27 mouse cellular contexts compared by ENCODE assay signal in the genomic region with DNA sequence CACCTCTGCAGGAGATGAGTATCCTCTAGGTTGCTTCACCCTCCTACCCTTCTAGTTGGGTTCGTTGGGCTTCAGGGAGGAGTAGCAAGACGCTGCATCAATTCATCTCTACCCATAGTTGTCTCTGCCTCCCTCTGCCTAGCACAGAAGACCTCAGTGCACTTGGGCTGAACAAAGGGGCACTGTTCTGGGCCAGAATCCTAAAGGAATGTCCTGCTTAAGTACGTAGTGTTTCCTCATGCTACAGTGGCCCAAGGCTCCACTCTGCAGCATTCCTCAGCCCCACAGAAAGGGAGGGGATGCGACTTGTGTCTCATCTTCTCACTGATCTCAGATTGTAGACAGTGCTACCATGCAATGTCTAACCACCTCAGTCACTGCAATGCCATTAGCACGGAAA. TPM values are rescaled to one million over a fixed set of nuclear protein-coding genes. Genes with fewer than 3 reads are reported as not detected.
DNase-seq lines count a peak whose midpoint lies in the region; ATAC-seq lines count a peak whose summit lies in the region.
"Had no signal": no experiment of that assay in that cellular context is flagged by ENCODE, and none has a peak within 500 bp of the region (broad histone marks: within the 10 kb centered on the region; RNA-seq: fewer than 3 reads in every experiment).

No protein-coding gene starts in this region.

- H3K4me3 ChIP-seq in lung, embryonic 16.5 days (ENCODE audit: low read length): no peak overlapping the region
- H3K4me3 ChIP-seq in limb, embryonic 12.5 days (replicated peaks): no peak overlapping the region
- H3K4me3 ChIP-seq: forebrain, embryonic 10.5 days; heart, adult 2 months; heart, embryonic 15.5 days; hindbrain, embryonic 15.5 days; liver, embryonic 13.5 days; megakaryocyte, embryonic 14.5 days; midbrain, embryonic 15.5 days; myocyte; stomach, embryonic 15.5 days had no signal

- H3K27ac ChIP-seq in lung, embryonic 16.5 days (ENCODE audit: low read length): peak overlapping the region; percentile 60
- H3K27ac ChIP-seq in limb, embryonic 12.5 days: peak overlapping the region; percentile 66
- H3K27ac ChIP-seq: forebrain, embryonic 10.5 days; heart, adult 2 months; heart, embryonic 15.5 days; hindbrain, embryonic 15.5 days; liver, embryonic 13.5 days; midbrain, embryonic 15.5 days; stomach, embryonic 15.5 days had no signal

- no peak for DNase-seq in frontal cortex, postnatal 25 days (ENCODE audit: low spot score in 2 of 2)
- no peak for DNase-seq in lung, postnatal 36 days
- DNase-seq in gastrocnemius, adult 8-10 months (ENCODE audit: low spot score in 2 of 2): no peak
- DNase-seq: adrenal gland, postnatal 10 days; cerebellum, adult 11 months; cerebellum, postnatal 25 days; forebrain, postnatal 0 days; gastrocnemius, postnatal 10 days; heart, adult 2 months; heart, postnatal 4 days; liver, embryonic 13.5 days; lung, postnatal 10 days; right cerebral cortex, postnatal 14 days; thymus, adult 18-20 months; thymus, postnatal 4 days had no signal

- peaks cover 23% of the 10 kb centered on the region for H3K4me1 ChIP-seq in lung, embryonic 16.5 days (replicated peaks; ENCODE audit: control insufficient read depth, insufficient read depth, low read length)
- peaks cover 56% of the 10 kb centered on the region for H3K4me1 ChIP-seq in limb, embryonic 12.5 days (replicated peaks)

- H3K36me3 ChIP-seq in lung, embryonic 16.5 days (ENCODE audit: control insufficient read depth, insufficient read depth, low read length): no peaks in the 10 kb centered on the region
- no peaks in the 10 kb centered on the region for H3K36me3 ChIP-seq in limb, embryonic 12.5 days
- H3K36me3 ChIP-seq: forebrain, embryonic 10.5 days; heart, embryonic 15.5 days; hindbrain, embryonic 15.5 days; liver, embryonic 13.5 days; midbrain, embryonic 15.5 days; stomach, embryonic 15.5 days had no signal

- 0 out of 2 replicates have a peak, but pooled peaks have one; percentile 10 for ATAC-seq in frontal cortex, adult (ENCODE audit: low TSS enrichment)
- ATAC-seq in lung, embryonic 16.5 days (ENCODE audit: low read depth): no peak
- ATAC-seq in limb, embryonic 12.5 days (ENCODE audit: insufficient number of reproducible peaks, insufficient read depth, low FRiP score, low TSS enrichment, low read depth): no peak
- ATAC-seq in activated CD4-positive, CD25-positive, alpha-beta regulatory T cell, adult 4 months: no peak
- ATAC-seq: forebrain, postnatal 0 days; intestine, embryonic 16.5 days; midbrain, embryonic 15.5 days had no signal

- no peaks in the 10 kb centered on the region for H3K9me3 ChIP-seq in lung, embryonic 16.5 days (ENCODE audit: control insufficient read depth, low read length)
- H3K9me3 ChIP-seq in limb, embryonic 12.5 days: no peaks in the 10 kb centered on the region
- H3K9me3 ChIP-seq: forebrain, embryonic 10.5 days; heart, embryonic 15.5 days; hindbrain, embryonic 15.5 days; liver, embryonic 13.5 days; midbrain, embryonic 15.5 days; stomach, embryonic 15.5 days had no signal

- 0 out of 2 replicates have a peak, but pooled peaks cover 2% of the 10 kb centered on the region for H3K27me3 ChIP-seq in lung, embryonic 16.5 days (ENCODE audit: control insufficient read depth, insufficient read depth, low read depth, low read length)
- H3K27me3 ChIP-seq in limb, embryonic 12.5 days: peaks cover 7% of the 10 kb centered on the region
- H3K27me3 ChIP-seq: hindbrain, embryonic 15.5 days; stomach, embryonic 15.5 days had no signal

- no peak overlapping the region for H3K4me2 ChIP-seq in lung, embryonic 16.5 days (ENCODE audit: low read depth, low read length)
- no peak overlapping the region for H3K4me2 ChIP-seq in limb, embryonic 12.5 days
- H3K4me2 ChIP-seq: heart, embryonic 15.5 days; hindbrain, embryonic 15.5 days; liver, embryonic 13.5 days; midbrain, embryonic 15.5 days; stomach, embryonic 15.5 days had no signal

- 49% methylated on average over 5 of the region's 5 CpGs for WGBS in lung, embryonic 16.5 days
- 68% methylated on average over 5 of the region's 5 CpGs for WGBS in limb, embryonic 12.5 days

- no peak overlapping the region for H3K9ac ChIP-seq in lung, embryonic 16.5 days (ENCODE audit: low read length)
- no peak overlapping the region for H3K9ac ChIP-seq in limb, embryonic 12.5 days (replicated peaks)
- H3K9ac ChIP-seq: forebrain, postnatal 0 days; heart, embryonic 15.5 days; hindbrain, embryonic 15.5 days; liver, embryonic 13.5 days; midbrain, embryonic 15.5 days; stomach, embryonic 15.5 days had no signal

RNA-seq across cellular contexts. Expression of a gene that starts 6.2 kb away (rescaled TPM):
- 152 and 155 TPM in 2 replicates for polyA plus RNA-seq in lung, embryonic 16.5 days (2015; fragmentation: Nextera tagmentation; extraction: Ambion mirVana)
- polyA plus RNA-seq in limb, embryonic 12.5 days (2016; fragmentation: Nextera tagmentation; extraction: Ambion mirVana): 146 and 156 TPM in 2 replicates
- total RNA-seq in gastrocnemius, adult 8-10 months (2022): 10 to 100 TPM; 17.5 to 30.1 (median 21.6) TPM
- 100 to 1,000 TPM in 1 of 2 experiments, 10 to 100 TPM in 1; 95.8 to 109 TPM for polyA plus RNA-seq in activated CD4-positive, CD25-positive, alpha-beta regulatory T cell, adult 4 months (2017; shearing (Covaris generic))
